Mouse (Mus musculus) left cerebral cortex, adult 8-10 months (tissue): ENCODE results near the gene Slfn4. TPM values are rescaled to one million over a fixed set of nuclear protein-coding genes. Genes with fewer than 3 reads are reported as not detected.

Experiments used
- total RNA-seq, 4 experiments: library from RNA; stranded (reverse); gene quantifications; 2 replicates each; pipeline ENCODE4 v1.2.4; 2022

The Slfn4 gene
- total RNA-seq, 4 experiments from 2014 or later, result not detected

Other genes starting within 250 kb of the Slfn4 start
- 1 to 10 TPM; 3.0 to 5.3 (median 3.4) TPM for gene Slfn5, start 223.8 kb upstream of the Slfn4 start, total RNA-seq
- gene Slfn9, start 183.4 kb upstream of the Slfn4 start, total RNA-seq, result under 1 TPM; 0.37 to 0.91 (median 0.62) TPM
- gene Slfn8, start 154.4 kb upstream of the Slfn4 start, total RNA-seq, result 1 to 10 TPM in 2 of 4 experiments, under 1 TPM in 2; 0.74 to 2.0 (median 1.1) TPM
- 1 to 10 TPM; 1.1 to 1.7 (median 1.3) TPM for gene Slfn2, start 110.1 kb upstream of the Slfn4 start, total RNA-seq
- not detected for gene Slfn1, start 58.3 kb upstream of the Slfn4 start, total RNA-seq
- gene Slfn3, start 16.1 kb downstream of the Slfn4 start, total RNA-seq, result under 1 TPM; 0.35 to 0.59 (median 0.38) TPM
- gene Slfn14, start 111.5 kb downstream of the Slfn4 start, total RNA-seq, result not detected
- 100 to 1,000 TPM; 255 to 290 (median 271) TPM for gene Ap2b1, start 123.8 kb downstream of the Slfn4 start, total RNA-seq
- gene Pex12, start 127.4 kb downstream of the Slfn4 start, total RNA-seq, result 10 to 100 TPM; 13.0 to 15.0 (median 13.8) TPM
- gene Rasl10b, start 234.0 kb downstream of the Slfn4 start, total RNA-seq, result 100 to 1,000 TPM; 253 to 298 (median 277) TPM